Mouse (Mus musculus): ENCODE results near the gene Auts2. TPM values are rescaled to one million over a fixed set of nuclear protein-coding genes. Genes with fewer than 3 reads are reported as not detected.

Auts2 gene
- polyA plus RNA-seq, 1 experiment from 2014 or later: 94.8 TPM

DNA sequence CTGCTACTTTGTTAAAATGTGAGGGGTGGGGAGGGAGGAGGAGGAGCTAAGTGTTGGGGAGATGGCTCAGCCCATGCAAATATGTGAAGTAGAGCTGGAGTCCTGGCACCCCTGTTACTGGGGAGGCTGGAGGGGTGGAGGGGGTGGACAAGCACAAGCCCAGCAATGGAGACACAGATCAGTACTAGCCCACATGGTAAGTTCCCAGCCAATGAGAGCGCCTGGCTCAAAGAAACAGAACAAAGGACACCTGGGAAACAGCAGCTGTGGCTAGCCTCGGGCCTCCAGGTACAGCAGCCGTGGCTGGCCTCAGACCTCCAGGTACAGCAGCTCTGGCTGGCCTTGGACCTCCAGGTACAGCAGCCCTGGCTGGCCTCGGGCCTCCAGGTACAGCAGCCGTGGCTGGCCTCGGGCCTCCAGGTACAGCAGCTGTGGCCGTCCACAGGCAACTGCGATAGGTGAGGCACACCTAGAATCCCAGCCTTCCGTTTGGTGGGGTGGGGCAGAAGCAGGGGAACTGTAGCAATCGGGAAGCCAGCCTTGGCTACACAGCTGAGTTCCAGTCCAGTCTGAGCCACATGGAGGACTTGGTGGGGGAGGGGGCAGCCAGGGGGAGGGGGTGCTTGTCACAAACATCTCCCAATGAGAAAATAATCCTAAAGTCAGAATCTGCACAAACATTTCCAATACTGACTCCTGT lies 1046.5 kb downstream of the Auts2 start:
- H3K36me3 ChIP-seq (replicated peaks): no peaks in the 10 kb centered on the region; the same call in none of the 2 replicates
- no peak overlapping the region for H3K9ac ChIP-seq
- H3K4me2 ChIP-seq: no peak overlapping the region
- 96% methylated on average over 10 of the region's 10 CpGs for WGBS
- ATAC-seq (ENCODE audit: low FRiP score): no peak
- H3K4me1 ChIP-seq: peaks cover 32% of the 10 kb centered on the region
- no peak overlapping the region for H3K4me3 ChIP-seq (replicated peaks)
- no peaks in the 10 kb centered on the region for H3K27me3 ChIP-seq
- H3K9me3 ChIP-seq: no peaks in the 10 kb centered on the region; the same call in 1 of the 2 replicates
- no peak overlapping the region for H3K27ac ChIP-seq

DNA sequence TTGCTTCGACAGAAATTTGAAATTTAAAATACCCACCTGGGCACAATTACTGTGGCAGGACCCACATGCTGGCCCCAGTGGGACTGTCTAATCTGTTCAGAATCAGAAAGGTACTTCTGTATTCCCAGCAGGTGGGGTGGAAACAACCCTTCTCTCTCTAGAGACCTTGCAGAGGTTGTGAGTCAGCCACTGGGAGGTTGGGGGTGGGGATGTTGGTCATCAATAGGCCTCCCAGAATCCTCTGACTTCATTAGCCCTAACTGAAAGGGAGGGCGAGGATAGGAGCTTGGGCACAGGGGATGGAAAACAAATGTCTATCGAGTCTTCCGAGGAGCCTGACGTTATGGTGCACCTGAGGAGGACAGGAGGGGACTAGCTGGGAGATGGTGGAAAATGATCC lies 1048.6 kb downstream of the Auts2 start:
- Histone ChIP-seq H3K36me3 (replicated peaks) (no peaks in the 10 kb centered on the region; the same call in none of the 2 replicates), H3K27me3 (no peaks in the 10 kb centered on the region), H3K27ac (no peak overlapping the region), H3K4me1 (peaks cover 35% of the 10 kb centered on the region), H3K4me3 (replicated peaks) (no peak overlapping the region), H3K9me3 (no peaks in the 10 kb centered on the region; the same call in 1 of the 2 replicates), H3K9ac (no peak overlapping the region), H3K4me2 (no peak overlapping the region)
- 82% methylated on average over 5 of the region's 5 CpGs for WGBS
- ATAC-seq (ENCODE audit: low FRiP score): no peak

DNA sequence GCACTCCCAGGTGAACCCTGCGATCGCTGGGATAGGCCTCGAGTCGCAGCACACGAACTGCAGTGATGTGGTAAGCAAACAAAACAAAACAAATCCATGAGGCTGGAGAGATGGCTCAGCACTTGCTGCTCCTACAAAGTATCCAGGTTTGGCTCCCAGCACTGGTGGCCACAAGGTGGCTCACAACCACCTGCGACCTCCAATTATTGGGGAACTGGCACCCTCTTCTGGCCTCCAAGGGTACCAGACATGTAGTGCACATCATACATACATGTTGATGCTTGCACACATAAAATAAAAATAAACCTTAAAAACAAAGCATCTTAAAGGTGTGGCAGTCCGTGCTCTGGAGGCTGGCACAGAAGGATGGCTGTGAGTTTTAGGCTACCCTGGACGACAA lies 1050.6 kb downstream of the Auts2 start:
- ATAC-seq (ENCODE audit: low FRiP score): no peak
- no peaks in the 10 kb centered on the region for H3K27me3 ChIP-seq
- no peaks in the 10 kb centered on the region; the same call in none of the 2 replicates for H3K36me3 ChIP-seq (replicated peaks)
- H3K27ac ChIP-seq: no peak overlapping the region
- H3K9ac ChIP-seq: no peak overlapping the region
- H3K4me3 ChIP-seq (replicated peaks): no peak overlapping the region
- no peak overlapping the region for H3K4me2 ChIP-seq
- H3K4me1 ChIP-seq: peaks cover 35% of the 10 kb centered on the region
- no peaks in the 10 kb centered on the region for H3K9me3 ChIP-seq
- 82% methylated on average over 8 of the region's 8 CpGs for WGBS

DNA sequence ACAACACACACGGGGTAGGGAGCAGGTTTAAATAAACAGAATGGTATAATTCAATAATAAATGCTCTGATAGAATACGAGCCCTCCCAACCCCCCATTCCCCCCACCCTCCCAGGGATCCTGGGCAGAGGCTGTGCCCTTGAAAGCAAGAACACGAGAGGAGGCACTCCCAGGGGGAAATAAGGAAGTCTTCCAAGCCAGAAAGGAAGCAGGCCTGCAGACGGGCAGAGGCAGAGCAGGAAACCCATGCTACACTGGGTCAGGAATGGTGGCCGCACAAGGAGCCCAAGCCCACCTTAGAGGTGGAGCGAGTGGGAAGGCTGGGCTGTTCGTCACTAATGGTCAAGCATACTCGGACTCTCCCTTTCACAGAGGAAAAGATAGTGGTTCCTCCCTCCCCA lies 1051.3 kb downstream of the Auts2 start:
- no peak for ATAC-seq (ENCODE audit: low FRiP score)
- Histone ChIP-seq H3K9ac (no peak overlapping the region), H3K9me3 (no peaks in the 10 kb centered on the region), H3K4me1 (peaks cover 35% of the 10 kb centered on the region), H3K4me2 (no peak overlapping the region), H3K36me3 (replicated peaks) (no peaks in the 10 kb centered on the region; the same call in none of the 2 replicates), H3K27ac (no peak overlapping the region), H3K4me3 (replicated peaks) (no peak overlapping the region), H3K27me3 (no peaks in the 10 kb centered on the region)
- 77% methylated on average over 8 of the region's 8 CpGs for WGBS

DNA sequence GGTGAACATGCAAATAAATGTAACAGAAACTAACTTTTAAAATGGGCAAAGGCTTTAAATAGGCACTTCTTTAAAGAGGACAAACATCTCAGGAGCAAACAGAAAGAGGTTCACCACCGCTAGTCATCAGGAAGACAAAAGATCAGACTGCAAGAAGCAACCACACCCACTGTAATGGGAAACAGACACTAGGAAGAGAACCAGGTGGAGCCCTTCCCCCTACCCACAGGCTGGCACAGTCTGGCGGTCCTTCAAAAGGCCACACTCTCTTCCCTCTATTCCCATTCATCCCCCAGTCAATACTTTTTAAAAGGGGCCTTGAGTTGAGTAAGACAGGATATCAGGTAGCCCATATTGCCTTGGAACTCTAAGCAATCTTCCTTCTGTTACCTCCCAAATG lies 1052.3 kb downstream of the Auts2 start:
- Histone ChIP-seq H3K27ac (no peak overlapping the region), H3K4me3 (replicated peaks) (no peak overlapping the region), H3K9me3 (0 out of 2 replicates have a peak, but pooled peaks cover 4% of the 10 kb centered on the region), H3K4me1 (peaks cover 31% of the 10 kb centered on the region), H3K36me3 (replicated peaks) (peaks cover 5% of the 10 kb centered on the region), H3K4me2 (no peak overlapping the region), H3K9ac (no peak overlapping the region), H3K27me3 (no peaks in the 10 kb centered on the region)
- WGBS: 78% methylated on average over 2 of the region's 2 CpGs
- no peak for ATAC-seq (ENCODE audit: low FRiP score)

DNA sequence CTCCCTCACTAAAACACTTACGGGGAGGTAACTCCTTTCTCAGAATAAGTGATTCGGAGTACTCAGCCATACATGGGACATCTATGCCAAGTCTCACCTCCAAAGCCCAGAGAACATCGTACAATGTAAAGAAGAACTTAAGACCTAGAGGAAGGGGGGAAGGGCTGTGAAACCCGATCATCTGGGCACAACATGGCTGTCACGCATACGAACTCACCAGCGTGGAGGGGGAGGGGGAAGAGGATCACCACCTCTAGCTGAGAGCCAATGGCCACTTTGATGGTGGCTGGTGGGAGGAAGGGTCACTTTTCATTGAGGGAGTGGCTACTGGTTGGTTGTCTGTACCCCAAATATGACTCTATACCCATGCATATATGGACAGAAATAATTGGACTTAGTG lies 1053.3 kb downstream of the Auts2 start:
- H3K4me3 ChIP-seq (replicated peaks): no peak overlapping the region
- peaks cover 30% of the 10 kb centered on the region for H3K4me1 ChIP-seq
- no peak overlapping the region for H3K9ac ChIP-seq
- no peak for ATAC-seq (ENCODE audit: low FRiP score)
- H3K27me3 ChIP-seq: no peaks in the 10 kb centered on the region
- no peak overlapping the region for H3K27ac ChIP-seq
- H3K4me2 ChIP-seq: no peak overlapping the region
- H3K9me3 ChIP-seq: 0 out of 2 replicates have a peak, but pooled peaks cover 6% of the 10 kb centered on the region
- H3K36me3 ChIP-seq (replicated peaks): peaks cover 9% of the 10 kb centered on the region; the same call in 1 of the 2 replicates
- WGBS: 95% methylated on average over 7 of the region's 7 CpGs

DNA sequence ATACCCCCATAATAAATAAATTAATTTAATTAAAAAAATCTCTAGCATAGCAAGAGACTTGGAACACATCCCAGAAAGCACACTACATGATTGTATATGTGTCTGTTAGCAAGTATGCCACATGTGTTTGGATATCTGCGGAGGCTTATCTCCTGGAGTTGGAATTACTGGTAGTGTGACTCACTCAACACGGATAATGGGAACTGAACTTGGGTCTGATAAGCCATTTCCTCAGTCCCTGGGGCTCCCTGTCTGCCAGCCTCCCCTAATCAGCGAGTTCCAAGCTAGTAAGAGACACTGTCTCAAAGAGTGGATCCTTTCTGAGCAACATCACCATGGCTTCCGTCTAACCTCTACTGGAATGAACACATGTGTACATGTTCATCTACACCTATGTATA lies 1056.6 kb downstream of the Auts2 start:
- no peak for ATAC-seq (ENCODE audit: low FRiP score)
- no peak overlapping the region for H3K27ac ChIP-seq
- no peak overlapping the region for H3K4me3 ChIP-seq (replicated peaks)
- peaks cover 4% of the 10 kb centered on the region; the same call in 1 of the 2 replicates for H3K4me1 ChIP-seq
- H3K9ac ChIP-seq: no peak overlapping the region
- H3K9me3 ChIP-seq: 0 out of 2 replicates have a peak, but pooled peaks cover 6% of the 10 kb centered on the region
- 93% methylated on average over 4 of the region's 4 CpGs for WGBS
- no peaks in the 10 kb centered on the region for H3K27me3 ChIP-seq
- no peak overlapping the region for H3K4me2 ChIP-seq
- 0 out of 2 replicates have a peak, but pooled peaks cover 9% of the 10 kb centered on the region for H3K36me3 ChIP-seq (replicated peaks)

DNA sequence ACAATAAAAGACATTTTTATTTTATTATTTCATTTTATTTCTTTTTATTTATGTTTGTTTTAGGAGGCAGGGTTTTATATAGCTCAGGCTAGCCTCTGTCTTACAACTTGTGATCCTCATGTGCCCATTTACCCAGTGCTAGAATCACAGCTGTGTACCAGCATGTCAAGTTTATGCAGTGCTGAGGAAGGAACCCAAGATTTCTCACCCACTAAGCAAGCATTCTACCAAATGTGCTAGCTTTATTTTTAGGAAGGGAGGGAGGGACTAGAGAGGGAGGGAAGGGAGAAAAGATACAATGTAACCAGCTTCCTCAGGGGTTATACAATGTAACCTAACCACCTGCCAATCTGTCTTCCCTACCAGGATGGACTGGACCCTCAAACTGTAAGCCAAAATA lies 1067.9 kb downstream of the Auts2 start:
- peaks cover 72% of the 10 kb centered on the region for H3K36me3 ChIP-seq (replicated peaks)
- H3K4me1 ChIP-seq: no peaks in the 10 kb centered on the region
- H3K27me3 ChIP-seq: no peaks in the 10 kb centered on the region
- no peak for ATAC-seq (ENCODE audit: low FRiP score)
- H3K27ac ChIP-seq: no peak overlapping the region
- no peak overlapping the region for H3K4me2 ChIP-seq
- H3K9ac ChIP-seq: no peak overlapping the region
- H3K4me3 ChIP-seq (replicated peaks): no peak overlapping the region
- peaks cover 3% of the 10 kb centered on the region; the same call in 1 of the 2 replicates for H3K9me3 ChIP-seq

DNA sequence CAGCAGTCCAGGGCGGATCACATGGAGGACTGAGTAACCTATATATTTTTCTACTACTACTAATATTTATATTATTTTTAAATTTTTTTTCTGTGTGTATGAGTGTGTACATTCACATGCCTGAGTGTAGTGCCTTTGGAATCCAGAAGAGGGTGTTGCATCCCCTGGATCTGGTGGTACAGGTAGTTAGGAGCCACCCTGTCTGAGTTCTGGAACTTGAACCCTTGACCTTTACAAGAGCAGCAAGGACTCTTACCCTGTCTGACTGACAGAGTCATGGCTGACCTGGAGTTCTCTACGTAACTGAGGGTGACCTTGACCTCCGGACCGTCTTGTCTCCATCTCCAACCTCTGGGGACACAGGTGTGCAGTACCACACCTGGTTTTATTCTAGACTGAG lies 1074.5 kb downstream of the Auts2 start:
- Histone ChIP-seq H3K27ac (no peak overlapping the region), H3K4me3 (replicated peaks) (no peak overlapping the region), H3K36me3 (replicated peaks) (peaks cover 86% of the 10 kb centered on the region), H3K9ac (no peak overlapping the region), H3K9me3 (no peaks in the 10 kb centered on the region), H3K27me3 (no peaks in the 10 kb centered on the region), H3K4me1 (peaks cover 4% of the 10 kb centered on the region), H3K4me2 (no peak overlapping the region)
- ATAC-seq (ENCODE audit: low FRiP score): no peak
- 90% methylated on average over 4 of the region's 4 CpGs for WGBS

DNA sequence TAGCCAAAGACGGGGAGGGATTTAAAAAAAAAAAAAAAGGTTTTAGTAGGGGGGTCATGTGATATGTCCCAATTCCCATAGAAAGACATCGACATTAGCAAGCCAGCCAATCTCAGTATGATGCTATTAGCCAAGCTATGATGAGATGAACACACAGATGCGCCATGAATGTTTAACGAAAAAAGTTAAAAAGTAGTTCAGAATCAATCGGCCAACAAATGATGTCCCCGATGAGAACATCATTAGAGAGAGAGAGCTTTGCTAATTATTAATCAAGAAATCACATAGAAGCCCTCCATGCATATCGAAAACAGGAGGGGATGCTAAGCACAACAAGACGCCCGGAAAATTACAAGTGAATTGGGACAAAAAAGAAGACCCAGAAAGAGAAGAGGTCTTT lies 1077.0 kb downstream of the Auts2 start:
- H3K36me3 ChIP-seq (replicated peaks): peaks cover 81% of the 10 kb centered on the region
- no peaks in the 10 kb centered on the region for H3K27me3 ChIP-seq
- H3K9ac ChIP-seq: no peak overlapping the region
- H3K4me1 ChIP-seq: peaks cover 10% of the 10 kb centered on the region
- H3K9me3 ChIP-seq: no peaks in the 10 kb centered on the region
- H3K4me3 ChIP-seq (replicated peaks): no peak overlapping the region
- H3K27ac ChIP-seq: no peak overlapping the region
- WGBS: 90% methylated on average over 9 of the region's 9 CpGs
- no peak for ATAC-seq (ENCODE audit: low FRiP score)
- H3K4me2 ChIP-seq: no peak overlapping the region

DNA sequence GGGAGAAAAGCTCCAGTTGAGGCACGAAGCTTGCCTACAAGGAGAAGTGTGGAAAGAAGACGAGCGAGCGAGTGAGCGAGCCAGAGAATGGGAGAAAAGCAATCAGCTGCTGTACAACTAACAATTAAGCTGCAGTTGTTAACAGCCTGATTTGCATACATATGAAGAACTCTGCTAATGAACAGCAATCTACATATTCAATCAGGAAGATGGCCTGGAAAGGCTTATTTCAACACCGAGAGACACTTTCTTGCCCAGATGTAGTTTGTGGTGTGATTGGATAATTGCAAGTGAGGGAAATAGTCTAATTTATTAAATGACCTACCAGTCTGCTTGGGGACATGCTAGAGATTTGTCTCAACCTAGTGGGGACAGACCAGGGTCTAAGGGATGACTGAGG lies 1079.7 kb downstream of the Auts2 start:
- peaks cover 23% of the 10 kb centered on the region for H3K4me1 ChIP-seq
- no peak overlapping the region for H3K4me2 ChIP-seq
- H3K27me3 ChIP-seq: no peaks in the 10 kb centered on the region
- H3K9ac ChIP-seq: no peak overlapping the region
- H3K36me3 ChIP-seq (replicated peaks): peaks cover 80% of the 10 kb centered on the region
- H3K9me3 ChIP-seq: no peaks in the 10 kb centered on the region
- ATAC-seq (ENCODE audit: low FRiP score): peak; percentile 45; the same call in 1 of the 2 replicates
- no peak overlapping the region for H3K4me3 ChIP-seq (replicated peaks)
- H3K27ac ChIP-seq: peak overlapping the region; percentile 80
- 36% methylated on average over 6 of the region's 6 CpGs for WGBS

DNA sequence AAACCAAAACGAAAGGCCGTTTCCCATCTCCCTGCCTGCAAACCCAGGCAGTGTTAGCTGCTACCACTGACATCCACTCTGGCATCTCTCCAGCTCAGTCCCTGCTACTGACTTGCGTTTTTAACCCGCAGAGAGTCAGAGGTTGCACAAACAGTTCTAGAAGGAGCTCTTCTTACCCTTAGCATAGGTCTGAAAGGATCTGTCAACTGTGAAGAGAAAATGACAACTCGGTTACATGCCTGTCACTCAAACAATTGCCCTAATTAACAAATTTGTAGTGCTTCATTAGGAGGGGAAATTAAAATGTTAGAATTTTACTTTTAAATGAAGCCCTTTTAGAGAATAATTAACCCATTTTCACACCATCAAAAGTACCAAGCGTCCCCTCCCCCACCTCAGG lies 1083.2 kb downstream of the Auts2 start:
- Histone ChIP-seq H3K4me2 (no peak overlapping the region), H3K36me3 (replicated peaks) (peaks cover 86% of the 10 kb centered on the region), H3K9ac (no peak overlapping the region), H3K4me3 (replicated peaks) (no peak overlapping the region), H3K9me3 (no peaks in the 10 kb centered on the region), H3K27ac (peak overlapping the region; percentile 19; the same call in 1 of the 2 replicates), H3K27me3 (no peaks in the 10 kb centered on the region), H3K4me1 (peaks cover 30% of the 10 kb centered on the region)
- 53% methylated on average over 6 of the region's 6 CpGs for WGBS
- ATAC-seq (ENCODE audit: low FRiP score): peak; percentile 57; the same call in 1 of the 2 replicates

DNA sequence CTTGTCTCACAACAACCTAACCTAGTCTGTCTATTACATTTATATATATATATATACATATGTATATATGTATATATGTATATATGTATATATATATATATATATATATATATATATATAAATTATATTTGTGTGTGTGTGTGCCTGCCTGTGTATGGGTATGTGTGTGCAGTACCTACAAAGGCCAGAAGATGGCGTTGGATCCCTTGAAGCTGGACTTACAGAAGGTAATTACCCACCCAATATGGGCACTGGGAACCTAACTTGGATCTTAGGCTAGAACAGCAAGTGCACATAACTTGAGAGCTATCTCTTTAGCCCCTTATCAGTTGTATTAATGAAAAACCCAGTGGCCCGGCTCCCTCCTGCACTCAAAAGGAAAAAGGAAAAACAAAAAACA lies 1083.6 kb downstream of the Auts2 start:
- H3K4me2 ChIP-seq: no peak overlapping the region
- H3K36me3 ChIP-seq (replicated peaks): peaks cover 86% of the 10 kb centered on the region
- H3K4me1 ChIP-seq: peaks cover 30% of the 10 kb centered on the region
- WGBS: 69% methylated on average over 2 of the region's 2 CpGs
- 0 out of 2 replicates have a peak overlapping the region, but pooled peaks have one; percentile 16 for H3K27ac ChIP-seq
- H3K9me3 ChIP-seq: no peaks in the 10 kb centered on the region
- H3K9ac ChIP-seq: no peak overlapping the region
- no peak for ATAC-seq (ENCODE audit: low FRiP score)
- no peaks in the 10 kb centered on the region for H3K27me3 ChIP-seq
- no peak overlapping the region for H3K4me3 ChIP-seq (replicated peaks)

Data from forebrain, embryonic 12.5 days (tissue).